Mouse (Mus musculus) cerebellum, adult (tissue): ENCODE results near the gene Lrrc27.
A peak's percentile ranks its signal among the peaks of the same experiment; 100 is the strongest.

Experiments used
- ATAC-seq: cut with Nextera tagmentation; 2 replicates; pipeline ENCODE4 v1.9.2; 2017; ENCODE audit warnings: mild to moderate bottlenecking, moderate library complexity, mixed read lengths; ENCODE audit not compliant: insufficient number of reproducible peaks, low FRiP score, low TSS enrichment

Lrrc27 gene

DNA sequence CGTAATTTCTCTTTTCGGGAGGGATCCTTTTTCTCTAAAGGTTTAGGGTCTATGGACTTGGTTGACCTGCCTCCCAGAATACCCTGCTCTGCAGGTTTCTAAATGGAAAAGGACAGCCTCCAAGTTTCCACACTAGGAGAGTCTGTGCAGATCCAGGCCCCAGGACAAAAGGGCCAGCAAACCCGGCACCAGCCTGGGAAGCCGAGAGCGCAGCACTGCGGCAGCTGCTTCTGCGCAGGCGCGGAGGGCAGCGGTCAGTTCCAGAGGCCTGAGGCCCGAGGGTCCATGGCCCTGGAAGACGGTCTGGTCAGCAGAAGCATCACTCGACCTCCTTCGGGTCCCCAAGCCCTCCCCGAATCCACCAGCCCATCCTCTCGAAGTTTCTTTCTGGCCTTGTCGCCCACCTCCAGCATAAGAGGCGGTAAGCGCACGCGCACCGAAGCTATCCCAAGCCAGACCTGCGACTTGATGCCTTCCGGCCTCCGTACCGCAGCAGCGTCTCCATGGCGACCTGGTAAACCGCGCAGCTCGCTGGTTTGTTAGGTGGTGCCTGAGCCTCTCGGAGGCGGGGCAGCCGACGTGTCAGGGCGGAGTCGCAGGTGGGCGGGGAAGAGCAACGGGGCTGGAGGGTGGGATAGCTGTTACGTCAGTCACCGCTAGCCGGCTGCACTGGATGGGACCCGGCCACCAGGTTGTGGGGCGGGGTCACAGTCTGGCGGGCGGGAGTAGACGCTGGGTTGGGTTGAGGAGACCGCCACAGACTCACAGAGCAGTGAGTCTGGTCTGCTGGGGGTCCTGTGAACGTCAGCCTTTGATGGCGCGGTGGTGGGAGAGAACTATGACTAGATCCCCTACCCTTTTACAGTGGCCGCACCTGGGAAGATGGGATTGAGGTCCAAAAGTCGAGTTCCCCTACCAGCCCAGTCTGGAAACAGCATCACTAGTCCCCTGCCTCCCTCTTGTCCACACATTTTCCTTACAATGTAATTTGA is at the start of gene Lrrc27, which contains the start of gene Stk32c:
Gene Lrrc27 (plus strand): TSS at position 235 of the 992 bp plus-strand sequence.
Gene Stk32c (minus strand): TSS at position 554 of the 992 bp plus-strand sequence.
- peak; percentile 89 for ATAC-seq

DNA sequence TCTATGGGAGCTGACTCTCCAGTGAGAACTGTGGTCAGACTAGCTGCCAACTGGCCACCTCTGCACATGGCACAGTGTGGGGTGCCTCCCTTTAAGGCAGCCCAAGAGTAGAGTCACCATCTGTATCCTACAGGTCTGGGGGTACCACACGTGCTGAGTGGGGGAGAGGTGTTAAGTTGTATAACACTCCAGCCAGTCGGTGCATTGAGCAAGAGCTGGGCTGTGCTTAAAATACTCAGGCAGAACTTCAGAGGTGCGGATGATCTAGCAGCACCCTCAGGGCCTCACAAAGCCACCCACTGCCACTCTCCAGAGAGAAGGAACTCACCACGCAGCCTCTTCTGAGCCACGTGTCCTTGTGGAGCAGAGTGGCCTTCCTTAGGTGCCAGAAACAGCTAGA is 48.4 kb upstream of the Lrrc27 start:
- no peak for ATAC-seq

DNA sequence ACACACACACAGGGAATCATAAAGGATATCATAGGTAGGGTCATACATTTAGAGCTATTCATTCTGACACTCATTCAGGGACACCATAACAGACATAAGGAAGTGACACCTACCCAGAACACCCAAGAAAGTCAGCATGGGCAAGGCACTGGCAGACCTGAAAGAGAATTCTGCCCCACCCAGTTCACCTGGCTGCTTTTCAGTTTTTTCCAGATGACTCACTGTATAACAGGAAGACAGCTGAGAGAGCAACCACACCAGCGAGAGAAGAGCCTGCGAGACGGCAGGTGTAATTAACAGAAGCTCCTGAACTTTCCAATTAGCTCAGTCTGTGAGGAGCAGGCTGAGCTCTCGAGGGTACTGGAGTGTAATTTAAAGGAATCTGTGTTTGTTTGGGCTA is 43.6 kb upstream of the Lrrc27 start:
- no peak for ATAC-seq

DNA sequence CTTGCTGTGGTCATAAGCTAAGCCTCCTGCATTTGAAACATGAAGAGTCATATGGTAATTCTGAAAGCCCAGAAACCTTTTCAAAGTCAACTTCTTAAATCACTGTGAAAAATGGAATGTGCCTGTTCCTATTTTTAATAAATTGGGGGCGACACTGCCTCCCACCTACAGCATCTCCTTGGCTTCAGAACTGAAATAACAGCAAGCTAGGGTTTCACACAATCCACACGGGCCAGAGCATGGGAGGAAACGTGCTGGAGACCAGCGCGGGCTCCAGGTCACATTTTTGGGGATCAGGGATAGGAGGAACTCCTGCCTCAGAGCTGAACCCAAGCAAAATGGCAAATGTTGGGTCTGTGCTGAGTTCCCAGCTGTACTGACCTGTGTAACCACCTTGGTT is 33.5 kb upstream of the Lrrc27 start:
- no peak for ATAC-seq

DNA sequence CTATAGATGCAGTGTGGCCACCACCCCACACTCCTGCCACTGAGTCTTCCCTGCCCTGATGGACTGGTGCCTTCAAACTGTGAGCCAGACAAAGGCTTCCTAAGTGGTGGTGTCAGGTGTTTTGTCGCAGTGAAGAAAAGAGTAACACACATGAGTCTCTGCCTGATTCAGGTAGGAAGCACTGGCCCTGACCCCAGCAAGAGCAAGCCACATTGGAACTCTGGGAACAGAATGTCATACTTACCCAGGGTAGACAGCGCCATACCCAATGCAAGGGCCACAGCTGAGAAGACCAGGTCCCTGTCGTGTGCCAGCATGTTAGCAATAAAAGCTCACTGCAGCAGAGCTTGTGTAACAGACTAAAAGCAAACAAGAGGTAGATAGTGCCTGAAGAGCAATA is 32.7 kb upstream of the Lrrc27 start:
- no peak for ATAC-seq

DNA sequence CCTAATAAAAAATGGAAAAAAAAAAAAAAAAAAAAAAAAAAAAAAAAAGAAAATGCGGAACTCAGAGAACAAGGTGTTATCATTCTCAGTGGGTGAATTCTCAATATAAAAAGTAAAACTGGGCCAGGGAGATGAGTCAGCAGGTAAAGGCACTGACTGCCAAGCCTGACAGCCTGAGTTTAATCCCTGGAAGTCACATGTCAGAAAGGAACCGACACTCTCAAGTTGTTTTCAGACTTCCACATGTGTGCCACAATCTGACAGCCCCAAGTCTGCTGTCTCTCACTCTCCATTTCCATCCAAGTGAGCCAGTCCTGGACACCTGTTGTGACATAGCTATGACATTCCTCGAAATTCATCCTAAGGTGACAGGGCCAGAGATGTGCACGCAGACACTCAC is 28.4 kb upstream of the Lrrc27 start:
- ATAC-seq, result no peak

DNA sequence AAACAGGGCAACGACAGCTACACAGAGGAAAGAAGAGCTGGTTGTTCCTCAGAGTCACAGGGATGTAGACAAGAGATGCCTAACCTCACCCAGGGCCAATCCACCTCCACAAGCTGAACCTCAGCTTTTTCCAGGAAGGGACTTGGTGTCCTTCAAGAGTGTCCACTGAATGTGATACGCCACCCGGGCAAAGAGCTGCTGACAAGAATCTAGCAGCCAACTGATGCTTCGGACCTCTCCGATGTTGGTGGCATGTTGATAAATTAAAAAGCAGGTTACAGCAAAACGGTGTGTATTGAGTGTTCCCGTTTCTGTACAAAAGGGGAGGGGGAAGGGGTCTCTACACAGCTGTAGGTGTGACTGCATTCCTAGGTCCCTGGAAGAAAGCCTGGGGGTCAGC is 27.9 kb upstream of the Lrrc27 start:
- no peak for ATAC-seq

DNA sequence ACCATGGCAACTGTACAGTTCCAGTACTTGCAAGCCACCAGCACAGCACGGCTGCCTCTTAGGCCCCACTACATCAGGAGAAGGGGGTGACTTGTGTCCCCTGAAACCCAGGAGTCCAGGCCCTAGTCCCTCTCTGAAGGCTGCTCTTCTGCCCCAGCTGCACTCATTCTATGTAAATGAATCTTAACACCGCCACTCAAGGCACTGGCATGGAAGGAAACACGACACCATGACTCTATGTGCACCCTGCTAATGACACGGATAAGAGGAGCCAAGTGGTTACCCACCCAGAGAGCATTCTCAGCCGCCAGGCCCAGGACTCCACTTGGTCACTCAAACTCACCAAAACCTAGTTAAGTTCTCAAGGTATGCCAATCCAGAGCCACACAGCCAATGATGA is 26.8 kb upstream of the Lrrc27 start:
- ATAC-seq, result no peak

DNA sequence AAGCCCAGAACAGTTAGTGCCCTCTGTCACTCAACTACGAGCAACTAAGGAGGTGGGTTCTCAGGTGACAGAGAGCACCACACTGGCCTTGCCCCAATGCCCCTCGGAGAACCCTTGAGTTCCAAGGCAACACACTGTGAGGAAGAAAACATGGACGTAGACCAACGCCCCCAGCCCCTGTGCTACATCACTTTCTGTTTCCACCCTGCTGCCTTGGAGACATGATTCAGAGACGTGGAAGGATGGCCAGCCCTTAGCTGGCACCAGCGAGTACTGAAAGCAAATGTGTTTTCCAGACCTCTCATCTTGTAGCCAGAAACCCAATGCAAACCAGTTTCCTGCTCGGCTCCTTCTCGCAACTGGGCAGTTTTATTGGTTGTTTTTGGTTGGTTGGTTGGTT is 26.4 kb upstream of the Lrrc27 start:
- no peak for ATAC-seq

DNA sequence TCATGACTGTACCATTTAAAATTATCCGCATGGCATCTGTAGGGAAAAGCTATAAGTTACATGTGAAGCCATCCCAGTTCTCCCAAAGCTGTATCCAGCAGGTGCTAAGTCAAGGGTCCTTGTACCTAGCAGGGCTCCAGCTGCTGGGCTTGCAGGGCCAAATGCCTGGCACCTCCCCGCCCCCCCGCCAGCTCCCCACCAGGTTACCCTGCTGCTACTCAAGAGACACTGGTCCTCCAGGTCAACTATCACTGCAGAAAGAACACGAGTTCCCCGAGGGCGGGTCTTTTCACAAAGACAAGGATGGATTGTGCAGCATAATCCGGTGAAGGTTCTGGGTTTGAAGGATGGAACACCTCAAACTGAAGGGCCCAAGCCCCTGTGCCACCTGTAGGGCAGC is 25.5 kb upstream of the Lrrc27 start:
- no peak for ATAC-seq

DNA sequence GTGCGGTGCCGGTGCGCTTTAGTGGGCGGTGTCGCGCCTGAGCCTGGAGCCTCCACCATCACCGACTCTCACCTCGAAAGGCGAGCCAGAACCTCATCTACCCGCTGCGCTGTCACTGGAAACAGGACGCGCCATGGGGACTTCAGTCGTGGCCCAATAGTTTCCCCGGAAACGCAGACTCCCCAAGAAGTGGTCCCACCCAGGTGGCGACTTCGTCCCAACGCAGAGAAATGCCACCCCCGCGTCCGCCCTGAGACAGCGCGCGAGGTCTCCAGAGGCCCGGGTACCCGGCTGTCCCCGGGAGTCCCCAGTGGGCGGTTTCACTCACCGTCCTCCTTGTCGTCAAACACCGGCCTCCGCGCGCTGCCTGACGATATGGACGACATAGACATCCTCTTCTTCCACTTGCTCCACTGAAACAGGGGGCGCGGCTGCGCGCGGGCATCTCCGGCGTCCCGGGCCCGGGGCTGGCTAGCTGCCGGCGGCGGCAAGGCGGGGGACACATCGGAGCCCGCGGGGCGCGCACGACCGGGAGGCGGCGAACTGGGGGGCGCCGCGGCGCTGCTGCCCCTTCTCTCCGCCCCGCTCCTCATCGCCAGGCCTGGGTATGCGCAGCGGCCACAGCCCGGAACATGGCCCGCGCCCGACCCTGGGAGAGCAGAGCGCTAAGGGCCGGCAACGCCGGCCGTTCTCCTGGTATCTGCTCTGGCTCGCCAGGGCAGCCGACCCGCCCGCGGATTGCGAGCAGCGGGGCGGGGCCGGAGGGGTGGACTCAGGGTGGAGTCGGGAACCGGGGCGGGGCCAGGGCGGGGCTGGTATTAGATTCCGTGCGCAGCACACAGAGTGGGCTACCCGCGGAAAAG is 24.8 kb upstream of the Lrrc27 start:
- peak; percentile 81; the same call in 1 of the 2 replicates for ATAC-seq

DNA sequence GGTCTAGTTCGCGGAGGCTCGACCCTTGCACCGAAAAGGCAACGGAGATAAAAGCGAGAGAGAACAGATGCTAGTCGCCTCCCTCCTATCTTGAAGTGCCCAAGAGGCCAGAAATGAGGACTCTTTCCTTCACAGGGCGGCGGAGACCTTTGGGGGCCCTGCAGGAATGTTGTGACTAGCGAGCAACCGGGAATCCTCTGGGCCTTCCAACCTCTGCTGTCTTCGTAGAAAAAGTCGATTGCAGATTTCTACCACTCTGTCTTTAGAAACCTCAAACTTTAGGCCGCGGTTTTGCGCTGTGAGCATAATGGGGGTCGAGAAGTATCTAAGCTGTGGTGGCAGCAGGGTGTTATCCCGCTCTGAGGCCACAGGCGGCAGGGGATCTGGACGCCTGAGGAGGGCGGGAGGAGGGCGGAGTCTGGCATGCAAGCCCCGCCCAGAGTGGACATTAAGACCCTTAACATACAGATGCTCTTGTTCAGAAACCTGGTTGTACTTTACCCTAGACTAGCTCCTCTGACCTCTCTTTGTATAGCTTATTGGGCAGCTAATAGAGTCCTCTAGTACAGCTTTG is 24.1 kb upstream of the Lrrc27 start:
- no peak for ATAC-seq

DNA sequence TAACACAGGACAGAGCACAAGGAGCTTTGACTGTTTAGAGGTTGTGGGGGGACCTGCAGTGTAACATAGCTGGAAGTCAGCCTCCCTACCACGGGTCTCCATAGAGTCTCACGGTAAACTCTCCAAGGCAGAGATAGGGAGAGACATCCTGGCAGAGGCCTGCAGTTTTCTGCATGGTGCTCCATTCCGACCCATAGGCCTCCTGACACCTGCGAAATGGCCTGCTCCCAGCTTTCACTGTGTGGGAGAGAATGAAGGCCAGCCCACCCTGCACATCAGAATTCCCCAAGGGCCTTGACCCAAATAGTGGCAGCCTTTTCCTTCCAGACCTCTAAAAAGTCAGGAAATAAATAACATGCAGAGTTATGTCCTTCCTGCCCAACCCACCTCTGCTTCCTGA is 22.2 kb upstream of the Lrrc27 start:
- no peak for ATAC-seq

DNA sequence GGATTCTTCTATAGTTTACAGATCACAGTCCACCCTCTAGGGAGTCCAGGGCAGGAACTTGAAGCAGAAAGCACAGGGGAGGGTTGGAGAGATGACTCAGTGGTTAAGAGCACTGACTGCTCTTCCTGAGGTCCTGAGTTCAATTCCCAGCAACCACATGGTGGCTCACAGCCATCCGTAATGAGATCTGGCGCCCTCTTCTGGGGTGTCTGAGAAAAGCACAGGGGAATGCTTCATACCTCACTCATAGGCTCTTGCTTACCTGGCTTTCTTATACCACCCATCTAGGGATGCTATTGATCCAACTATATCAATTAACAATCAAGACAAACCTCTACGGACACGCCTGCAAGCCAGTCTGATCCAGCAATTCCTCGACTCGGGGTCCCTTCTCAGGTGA is 21.2 kb upstream of the Lrrc27 start:
- no peak for ATAC-seq

DNA sequence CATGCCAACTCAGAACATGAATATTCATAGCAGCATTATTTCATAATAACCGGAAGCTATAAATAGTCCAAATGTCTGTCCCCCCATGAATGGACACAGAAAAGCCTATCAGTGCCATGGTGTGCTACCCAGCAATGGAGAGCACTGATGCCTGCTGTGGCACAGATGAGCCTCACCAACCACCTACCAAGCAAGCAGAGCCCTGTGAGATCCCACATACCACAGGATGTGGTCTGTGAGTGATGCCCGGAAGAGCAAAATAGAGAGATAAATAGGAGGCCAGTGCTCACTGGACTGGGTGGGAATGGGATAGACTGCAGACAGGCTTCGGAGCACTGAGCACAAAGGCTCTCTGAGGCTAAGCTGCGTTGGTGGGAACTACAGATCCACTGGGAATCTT is 15.8 kb upstream of the Lrrc27 start:
- ATAC-seq, result no peak

DNA sequence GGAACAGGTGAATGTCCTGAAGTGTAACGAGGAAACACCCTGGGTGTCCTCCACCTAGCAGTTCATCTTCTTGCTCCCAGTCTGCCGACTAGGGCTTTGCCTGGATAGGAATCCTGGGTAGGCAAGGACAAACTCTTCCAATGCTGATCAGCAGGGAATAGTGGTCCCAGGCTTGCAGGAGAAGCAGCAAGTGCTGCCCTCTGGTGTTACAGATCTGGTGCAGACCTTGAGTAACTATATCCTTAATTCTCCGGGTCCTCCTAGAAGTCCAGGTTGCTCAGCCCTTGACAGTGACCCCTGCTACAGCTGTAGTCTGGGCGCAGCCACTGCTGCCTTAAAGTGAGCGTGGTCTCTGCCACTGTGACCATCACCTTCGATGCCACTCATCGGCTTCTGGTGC is 12.7 kb upstream of the Lrrc27 start:
- peak; percentile 74; the same call in 1 of the 2 replicates for ATAC-seq

DNA sequence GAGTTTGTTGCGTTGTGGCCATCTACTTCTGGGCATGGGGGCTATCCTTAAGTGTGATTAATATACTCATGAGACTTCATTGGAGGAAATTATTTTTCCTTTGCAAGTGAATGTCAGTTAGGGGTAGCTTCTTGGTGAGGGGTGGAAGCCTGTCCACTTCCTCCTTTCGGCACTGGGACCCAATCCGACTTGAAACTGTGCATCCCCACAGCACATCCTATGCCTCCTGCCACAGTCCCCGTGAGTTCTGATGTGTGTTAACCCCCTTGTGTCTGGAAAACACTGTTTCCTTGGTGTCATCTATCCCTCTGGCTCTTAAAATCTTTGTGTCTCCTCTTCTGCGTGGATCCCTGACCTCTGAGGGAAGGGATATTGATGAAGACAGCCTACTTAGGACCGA is 11.6 kb upstream of the Lrrc27 start:
- ATAC-seq, result no peak

DNA sequence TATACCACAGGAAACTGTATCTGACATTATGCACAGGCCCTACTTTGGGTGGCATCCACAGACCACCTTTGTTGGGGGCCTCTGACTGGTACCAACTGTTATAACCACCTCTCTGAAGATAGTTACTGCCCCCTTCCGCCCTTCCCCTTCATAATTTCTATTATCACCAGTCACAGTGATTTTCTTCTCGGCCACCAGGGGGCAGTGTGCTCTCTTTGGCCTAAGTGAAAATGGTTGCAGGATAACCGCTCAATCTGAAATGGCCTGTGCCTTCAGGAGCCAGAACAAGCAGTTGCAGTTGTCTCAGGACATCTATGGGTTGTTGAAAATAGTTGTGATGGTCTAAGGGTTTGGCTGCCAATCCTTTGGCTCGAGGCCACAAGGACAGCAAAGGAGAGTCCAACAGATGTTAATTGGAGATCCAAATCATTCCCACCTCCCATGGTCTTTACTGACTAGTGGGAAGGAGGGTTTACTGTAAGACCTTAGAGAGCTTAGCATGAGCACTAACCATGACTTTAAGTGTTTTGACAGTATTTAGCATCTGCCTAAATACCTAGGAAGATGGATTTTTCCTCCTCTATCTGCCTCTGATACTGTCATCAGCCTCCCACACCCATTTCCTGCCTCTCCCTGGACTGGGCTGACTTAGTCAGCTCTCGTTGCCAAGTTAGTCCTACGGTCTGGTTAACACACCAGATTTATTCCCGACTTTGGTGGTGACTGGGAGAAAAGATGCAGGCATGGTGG is 4.6 kb upstream of the Lrrc27 start:
- 0 out of 2 replicates have a peak, but pooled peaks have one; percentile 27 for ATAC-seq

DNA sequence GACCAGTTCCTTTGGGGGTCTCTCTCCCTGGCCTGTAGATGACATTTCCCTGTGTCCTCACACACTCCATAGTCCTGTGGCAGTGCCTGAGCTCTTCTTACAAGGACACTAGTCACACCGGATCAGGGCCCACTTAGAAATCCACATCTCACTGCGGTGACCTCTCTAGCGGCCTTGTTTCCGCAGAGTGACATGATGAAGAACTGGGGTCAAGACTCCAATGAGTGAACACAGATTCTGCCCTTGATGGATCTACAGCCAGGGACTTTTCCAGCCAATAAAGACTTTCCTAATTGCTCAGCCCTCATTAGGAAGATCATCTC is 4.1 kb upstream of the Lrrc27 start:
- ATAC-seq, result no peak

DNA sequence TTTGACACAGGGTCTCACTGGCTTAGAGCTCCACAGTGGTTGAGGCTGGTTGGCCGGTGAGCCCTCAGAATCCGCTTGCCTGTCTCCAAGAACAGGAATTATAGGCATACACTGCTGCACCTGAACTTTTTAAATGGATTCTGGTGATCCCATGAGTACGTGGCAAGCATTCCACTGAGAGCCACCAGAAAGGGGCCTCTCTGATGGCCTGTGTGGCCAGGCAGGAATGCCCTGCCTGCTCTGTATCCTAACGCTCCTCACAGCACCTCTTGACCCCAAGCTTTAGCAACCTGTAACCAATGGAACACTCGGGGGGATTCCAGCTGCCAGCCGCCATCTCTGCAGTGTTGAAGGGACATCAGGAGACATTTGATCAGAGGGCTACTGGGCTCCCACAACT is 1.0 kb upstream of the Lrrc27 start:
- ATAC-seq, result no peak
